In the genomic region with DNA sequence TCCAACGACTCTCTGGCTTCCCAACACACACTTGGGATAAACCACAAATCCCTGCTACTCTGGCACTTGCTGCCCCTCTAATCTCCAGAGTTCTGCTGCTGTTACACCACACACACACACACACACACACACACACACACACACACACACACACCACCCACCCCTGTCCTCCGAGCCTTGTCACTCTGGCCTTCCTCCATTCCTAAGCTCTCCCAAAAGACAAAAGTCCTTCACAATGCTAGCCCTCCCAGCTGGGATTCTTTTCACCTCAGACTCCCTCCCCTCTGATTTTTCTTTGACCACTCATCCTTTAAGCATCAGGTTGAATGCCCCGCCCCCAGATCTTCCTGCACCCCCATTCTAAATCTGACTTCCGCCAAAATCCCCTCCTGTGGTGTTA, we compare ENCODE assay signal across 11 mouse cellular contexts.
"Had no signal": no experiment of that assay in that cellular context is flagged by ENCODE, and none has a peak within 500 bp of the region (broad histone marks: within the 10 kb centered on the region; RNA-seq: fewer than 3 reads in every experiment).

No protein-coding gene starts in this region.

- H3K4me1 ChIP-seq: limb, embryonic 12.5 days; limb, embryonic 15.5 days; liver, embryonic 15.5 days; lung, embryonic 15.5 days; megakaryocyte, embryonic 14.5 days had no signal

- H3K4me2 ChIP-seq: limb, embryonic 12.5 days; limb, embryonic 15.5 days; liver, embryonic 11.5 days; liver, embryonic 15.5 days; lung, embryonic 15.5 days; midbrain, embryonic 15.5 days; neural tube, embryonic 15.5 days had no signal

- H3K27ac ChIP-seq: limb, embryonic 12.5 days; limb, embryonic 15.5 days; liver, embryonic 15.5 days; lung, embryonic 15.5 days; midbrain, embryonic 15.5 days; neural tube, embryonic 15.5 days had no signal

- H3K36me3 ChIP-seq: limb, embryonic 12.5 days; limb, embryonic 15.5 days; liver, embryonic 15.5 days; lung, embryonic 15.5 days; midbrain, embryonic 15.5 days; neural tube, embryonic 15.5 days had no signal

- H3K9ac ChIP-seq: limb, embryonic 12.5 days; limb, embryonic 15.5 days; liver, embryonic 15.5 days; lung, embryonic 15.5 days; midbrain, embryonic 15.5 days; neural tube, embryonic 15.5 days had no signal

- ATAC-seq: midbrain, embryonic 15.5 days had no signal

- H3K27me3 ChIP-seq: limb, embryonic 12.5 days; limb, embryonic 15.5 days; liver, embryonic 15.5 days; lung, embryonic 15.5 days; megakaryocyte, embryonic 14.5 days; midbrain, embryonic 15.5 days; neural tube, embryonic 15.5 days had no signal

- DNase-seq: thymus, adult 18-20 months; thymus, postnatal 36 days had no signal

- H3K9me3 ChIP-seq: limb, embryonic 12.5 days; limb, embryonic 15.5 days; liver, embryonic 15.5 days; lung, embryonic 15.5 days; midbrain, embryonic 15.5 days; neural tube, embryonic 15.5 days had no signal

- H3K4me3 ChIP-seq: limb, embryonic 12.5 days; limb, embryonic 15.5 days; liver, embryonic 15.5 days; lung, embryonic 15.5 days; megakaryocyte, embryonic 14.5 days; midbrain, embryonic 15.5 days; myocyte; neural tube, embryonic 15.5 days had no signal
